Mouse (Mus musculus) cerebellum, adult 18-20 months (tissue): ENCODE results near the gene Fibin.

ENCODE experiments used
- DNase-seq, 2 experiments: peaks; one replicate each; pipeline ENCODE4 v3.0.0; 2021

Fibin gene

DNA sequence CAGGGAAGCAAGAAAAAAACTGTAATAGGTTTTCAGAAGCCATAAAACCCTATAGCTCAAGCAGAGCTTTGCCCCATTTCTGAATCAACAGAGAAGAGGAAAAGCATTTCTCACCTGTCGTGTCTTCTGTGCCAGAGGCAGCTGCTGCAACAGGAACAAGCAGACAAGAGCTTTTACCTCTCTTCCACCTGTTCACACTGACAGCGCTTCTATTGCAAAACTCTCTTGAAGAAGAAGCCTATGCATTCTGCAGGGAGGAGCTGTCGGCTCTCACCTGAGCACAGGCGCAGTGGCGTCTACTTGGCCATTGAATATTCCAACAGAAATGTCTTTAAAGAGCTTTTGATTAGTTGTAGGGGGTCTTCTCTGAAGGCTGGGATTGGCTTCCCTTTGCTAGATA, 48.9 kb downstream of the Fibin start:
- no peak for DNase-seq

DNA sequence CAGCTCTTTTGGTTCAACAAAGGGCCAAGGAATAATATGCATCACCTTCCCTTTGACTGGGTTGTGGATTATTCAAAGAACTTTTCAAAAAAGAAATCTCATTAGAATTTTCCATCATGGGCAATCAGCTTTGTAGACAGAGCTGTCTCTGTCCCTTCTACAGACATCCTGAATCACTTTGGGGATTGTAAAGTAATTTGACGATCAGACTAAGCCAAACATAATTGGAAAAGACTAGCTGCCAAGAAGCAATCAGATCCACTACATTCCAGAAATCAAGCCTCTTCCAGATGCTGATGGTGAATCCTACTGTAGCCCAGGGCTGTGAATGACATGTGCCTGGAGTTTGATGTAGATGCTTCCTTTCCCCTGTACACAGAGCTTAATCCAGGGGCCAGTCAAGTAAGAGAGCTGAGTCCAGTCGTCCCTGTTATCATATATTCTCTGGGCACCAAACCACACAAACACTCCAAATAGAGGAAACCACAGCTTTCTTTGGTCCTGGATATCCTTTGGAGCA, 49.6 kb downstream of the Fibin start:
- DNase-seq, result no peak
